Mouse (Mus musculus): Measurements from ENCODE around the gene Matn3. TPM values are rescaled to one million over a fixed set of nuclear protein-coding genes. Genes with fewer than 3 reads are reported as not detected.
"Not testable (repeated sequence)": the region's sequence is repeated elsewhere in the genome, so short reads cannot be mapped to it uniquely, and the experiment has no call there.

The Matn3 gene
- total RNA-seq, 2 experiments from 2014 or later = not detected

DNA sequence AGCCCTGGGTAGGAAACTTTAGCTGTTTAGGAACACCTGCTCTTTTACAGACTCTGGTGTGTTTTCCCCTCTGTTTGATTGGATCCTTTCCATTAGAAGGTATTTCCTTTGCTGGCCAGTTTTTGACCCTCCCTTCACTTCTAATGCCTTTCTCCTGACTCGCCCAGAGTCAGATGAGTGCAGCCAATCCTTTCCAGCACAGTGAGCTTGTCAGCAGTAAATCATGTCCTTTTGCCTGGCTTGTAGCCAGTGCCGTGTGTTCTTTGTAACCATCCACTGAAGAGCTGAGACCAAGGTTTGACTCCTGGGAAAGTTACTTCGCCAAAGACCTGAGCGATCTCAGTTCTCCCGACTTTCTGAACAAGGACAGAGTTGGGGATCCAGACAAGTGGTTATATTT is 12.4 kb upstream of the Matn3 start:
- no peak for ATAC-seq (replicated peaks; ENCODE audit: poor library complexity)

DNA sequence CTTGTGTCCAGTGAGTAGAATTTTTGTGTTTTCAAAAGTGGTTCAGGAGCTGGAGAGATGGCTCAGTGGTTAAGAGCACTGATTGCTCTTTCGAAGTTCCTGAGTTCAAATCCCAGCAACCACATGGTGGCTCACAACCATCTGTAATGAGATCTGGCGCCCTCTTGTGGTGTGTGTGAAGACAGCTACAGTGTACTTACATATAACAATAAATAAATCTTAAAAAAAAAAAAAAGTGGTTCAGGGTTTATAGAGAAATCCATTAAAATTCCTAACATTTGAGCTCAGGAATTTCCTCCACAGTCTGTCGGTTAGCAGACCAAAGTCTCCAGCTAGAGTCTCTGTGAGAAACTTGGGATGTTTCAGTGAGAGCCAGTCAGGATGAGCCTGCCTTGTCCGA is 11.5 kb upstream of the Matn3 start:
- not testable (repeated sequence) for ATAC-seq (replicated peaks; ENCODE audit: poor library complexity)

DNA sequence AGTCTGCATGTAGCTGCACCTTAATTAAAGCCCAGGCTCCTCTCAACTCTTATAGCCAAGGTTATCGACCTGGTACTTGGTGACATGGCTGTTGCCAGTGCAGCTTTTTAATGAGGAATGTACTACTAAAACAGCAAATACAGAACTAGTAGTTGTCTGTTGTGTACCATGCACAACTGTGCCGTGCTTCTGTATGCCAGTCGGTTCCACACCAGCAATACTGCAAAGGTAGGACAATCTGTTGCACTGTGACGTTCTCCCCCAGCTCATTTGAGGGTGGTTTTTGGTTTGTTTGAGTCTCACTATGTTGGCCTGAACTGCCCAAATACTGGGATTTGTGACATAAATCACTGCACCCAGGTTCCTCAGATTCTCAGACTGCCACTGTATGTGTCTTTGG is 8.2 kb upstream of the Matn3 start:
- ATAC-seq (replicated peaks; ENCODE audit: poor library complexity) = no peak

GRCm38 (mm10) chr12:8940011-8941005 is 7.4 kb upstream of the Matn3 start:
- ATAC-seq (replicated peaks; ENCODE audit: poor library complexity) = no peak

- no peak for ATAC-seq (replicated peaks; ENCODE audit: poor library complexity)
Measured at GRCm38 (mm10) chr12:8941131-8941615, 6.6 kb upstream of the Matn3 start.

- ATAC-seq (replicated peaks; ENCODE audit: poor library complexity) = peak; percentile 71
Measured at GRCm38 (mm10) chr12:8941699-8942392, 5.9 kb upstream of the Matn3 start.

DNA sequence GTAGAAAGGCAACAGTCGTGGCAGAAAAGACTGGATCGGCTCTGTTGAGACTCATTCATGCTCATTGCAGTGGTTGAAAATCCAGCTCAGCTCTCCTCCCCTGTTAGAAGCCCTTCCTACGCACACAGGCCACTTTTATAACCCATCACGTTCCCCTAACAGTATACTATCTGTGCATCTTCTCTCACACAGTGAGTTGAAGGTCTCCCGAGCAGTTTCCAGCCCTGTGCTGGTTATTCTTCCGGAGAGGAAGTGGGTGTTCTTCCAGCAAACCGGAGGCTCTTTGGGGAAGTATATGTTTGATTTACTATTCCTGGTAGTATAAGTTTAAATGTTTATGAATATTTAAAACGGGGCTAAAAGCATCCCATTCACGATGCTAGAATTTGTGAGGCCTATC is 566 bp upstream of the Matn3 start:
- 0 out of 2 replicates have a peak, but pooled peaks have one; percentile 23 for ATAC-seq (replicated peaks; ENCODE audit: poor library complexity)

- no peak for ATAC-seq (replicated peaks; ENCODE audit: poor library complexity)
Measured at GRCm38 (mm10) chr12:8953136-8953535, 5.4 kb downstream of the Matn3 start.

- ATAC-seq (replicated peaks; ENCODE audit: poor library complexity) = no peak
Measured at GRCm38 (mm10) chr12:8954161-8954561, 6.4 kb downstream of the Matn3 start.

DNA sequence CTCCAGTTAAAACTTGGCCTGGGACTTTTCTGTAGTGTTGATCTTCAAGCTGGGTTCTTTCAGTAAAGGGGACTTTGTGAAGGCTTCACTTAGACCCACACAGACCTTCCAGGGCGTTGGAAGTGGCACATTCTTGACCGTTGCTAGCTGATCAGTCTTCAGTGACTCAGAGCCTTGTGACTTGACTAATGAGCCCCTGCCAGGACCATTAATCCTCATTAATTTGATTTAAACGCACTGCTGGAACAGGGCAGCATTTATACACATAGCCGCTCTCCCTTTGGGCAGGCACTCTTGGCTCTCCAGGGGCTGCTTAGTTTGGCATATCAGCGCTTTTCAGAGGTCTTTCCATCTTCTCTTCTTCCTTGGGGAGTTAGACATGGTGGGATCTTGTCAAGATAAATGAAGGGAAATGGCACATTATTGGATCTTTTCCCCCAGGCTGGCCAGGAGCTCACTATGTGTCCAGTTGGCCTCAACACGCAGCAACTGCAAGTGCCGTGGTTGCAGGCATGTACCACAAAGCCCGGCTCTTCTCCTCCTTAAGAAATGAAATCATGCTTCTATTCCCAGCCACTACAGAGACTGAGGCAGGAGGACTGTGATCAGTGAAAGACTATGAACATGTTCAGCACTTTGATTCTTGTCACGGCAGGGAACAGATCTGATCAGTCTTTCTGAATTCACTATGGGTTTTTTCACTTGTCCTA is 14.0 kb downstream of the Matn3 start:
- no peak for ATAC-seq (replicated peaks; ENCODE audit: poor library complexity)

DNA sequence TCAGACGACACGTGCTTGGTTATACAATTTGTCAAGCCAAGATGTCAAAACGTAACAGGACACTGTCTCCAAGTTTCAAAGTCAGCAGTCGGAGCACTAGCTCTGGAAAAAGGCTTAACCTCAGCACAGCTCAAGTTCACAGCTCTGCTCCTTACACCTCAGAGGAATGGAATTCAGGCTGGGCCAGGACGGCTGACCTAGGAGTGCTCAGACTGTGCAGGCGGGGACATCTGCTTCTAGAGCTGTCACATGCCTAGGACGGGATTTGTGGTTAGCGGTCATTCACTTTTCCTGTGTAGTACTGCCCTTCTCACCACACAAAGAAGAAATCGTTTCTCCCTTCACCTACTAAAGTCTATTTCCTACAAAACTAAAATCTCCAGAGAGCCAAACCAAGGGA is 22.1 kb downstream of the Matn3 start:
- peak; percentile 73 for ATAC-seq (replicated peaks; ENCODE audit: poor library complexity)

DNA sequence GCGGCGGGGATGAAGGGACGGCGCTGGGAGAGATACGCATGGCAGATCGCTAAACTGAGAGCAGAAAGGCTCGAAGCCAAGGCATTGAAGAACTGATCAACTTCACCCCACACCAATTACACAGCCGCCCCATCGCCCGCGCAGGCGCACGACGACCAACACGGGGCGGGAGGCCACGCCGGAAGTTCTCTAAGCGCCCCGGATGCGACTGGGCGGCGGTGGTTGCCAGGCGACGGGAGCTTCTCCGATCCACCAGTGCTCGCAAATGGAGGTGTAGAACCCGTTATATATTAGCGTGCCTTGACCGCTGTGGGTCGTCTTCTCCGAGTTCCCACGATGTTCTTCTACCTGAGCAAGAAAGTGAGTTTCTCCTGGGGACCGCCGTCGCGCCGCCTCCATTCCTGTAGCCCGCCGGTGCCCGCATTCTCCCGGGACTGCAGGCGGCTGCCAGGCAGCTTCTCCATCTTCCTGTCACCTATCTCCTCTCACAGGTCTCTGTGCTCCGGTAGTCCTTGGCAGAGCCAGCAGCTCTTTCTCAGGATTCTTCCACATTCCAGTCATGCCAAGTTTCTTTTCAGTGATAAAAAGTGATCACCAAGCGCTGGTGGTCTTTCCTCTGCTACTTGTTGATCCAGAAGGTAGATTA is 26.2 kb downstream of the Matn3 start, which contains the start of gene Wdr35:
Gene Wdr35, plus strand, starts transcription at position 73 of the 646 bp plus-strand sequence.
- peak; percentile 92 for ATAC-seq (replicated peaks; ENCODE audit: poor library complexity)

- no peak for ATAC-seq (replicated peaks; ENCODE audit: poor library complexity)
Measured at GRCm38 (mm10) chr12:8975076-8975475, 27.3 kb downstream of the Matn3 start.

DNA sequence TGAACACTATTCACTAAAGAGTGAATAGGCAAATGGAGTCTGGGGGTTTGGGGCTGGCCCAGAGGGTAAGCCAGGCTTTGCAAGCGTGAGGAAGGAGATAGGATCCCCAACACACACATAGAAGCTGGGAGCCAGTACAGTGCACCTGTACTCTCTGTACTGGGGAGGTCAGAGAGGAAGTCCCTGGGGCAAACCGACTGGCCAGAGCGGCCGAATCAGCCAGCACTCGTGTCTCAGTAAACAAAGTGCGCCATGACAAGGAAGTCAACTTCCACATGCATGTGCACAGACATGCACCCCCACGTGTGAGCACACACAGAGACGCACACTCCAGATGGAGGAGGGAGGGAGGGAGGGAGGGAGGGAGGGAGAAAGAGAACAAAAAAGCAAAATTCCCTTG is 45.5 kb downstream of the Matn3 start:
- no peak for ATAC-seq (replicated peaks; ENCODE audit: poor library complexity)

GRCm38 (mm10) chr12:8998318-8998717 is 50.6 kb downstream of the Matn3 start:
- ATAC-seq (replicated peaks; ENCODE audit: poor library complexity) = peak; percentile 58

DNA sequence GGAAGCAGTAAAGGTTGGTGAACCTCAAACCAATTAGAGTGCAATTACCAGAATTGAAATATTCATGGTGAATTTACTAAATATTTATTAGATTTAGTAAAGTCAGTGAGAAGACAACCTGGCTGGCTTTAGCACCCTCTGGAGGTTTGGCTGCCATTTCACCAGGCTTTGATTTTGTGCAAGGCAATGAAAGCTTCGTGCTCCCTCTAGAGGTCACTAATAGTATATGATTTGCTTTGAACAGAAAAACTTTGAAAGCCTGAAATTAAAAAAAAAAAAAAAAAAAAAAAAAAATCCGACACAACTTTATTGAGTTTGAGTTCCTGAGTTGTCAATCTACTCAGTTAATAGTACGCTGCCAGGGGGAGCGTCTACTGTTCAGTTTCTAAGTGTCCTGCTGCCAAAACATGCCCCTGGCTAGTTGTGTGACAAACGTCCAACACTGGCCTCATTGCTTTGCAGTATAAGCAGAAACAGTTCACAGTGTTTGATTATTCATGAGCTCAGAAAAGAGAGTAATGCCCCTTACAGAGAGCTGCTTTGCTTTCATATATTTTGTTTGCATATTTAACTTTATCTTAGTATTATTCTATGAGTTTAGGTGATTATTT is 54.4 kb downstream of the Matn3 start:
- peak; percentile 95 for ATAC-seq (replicated peaks; ENCODE audit: poor library complexity)

GRCm38 (mm10) chr12:9007146-9007545 is 59.4 kb downstream of the Matn3 start:
- peak; percentile 74 for ATAC-seq (replicated peaks; ENCODE audit: poor library complexity)

GRCm38 (mm10) chr12:9007811-9008210 is 60.1 kb downstream of the Matn3 start:
- ATAC-seq (replicated peaks; ENCODE audit: poor library complexity) = no peak

DNA sequence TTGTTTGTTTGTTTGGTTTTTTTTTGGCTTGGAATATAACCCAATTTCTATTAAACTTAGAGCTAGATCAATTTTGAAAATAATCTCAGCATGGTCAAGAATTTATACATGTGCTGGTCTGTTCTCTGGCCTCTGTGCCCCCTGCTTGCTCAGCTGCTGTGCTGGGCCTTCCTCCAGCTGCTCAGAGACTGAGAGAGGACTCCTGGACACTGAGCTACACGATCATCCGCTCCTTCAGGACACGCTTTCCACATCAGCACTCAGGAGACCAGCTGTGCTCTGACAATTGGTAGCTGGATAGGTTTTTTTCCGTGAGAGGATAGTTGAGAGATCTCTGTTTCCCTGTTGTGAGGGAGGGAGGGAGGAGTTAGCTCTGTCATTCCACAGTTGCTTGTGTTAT is 62.6 kb downstream of the Matn3 start:
- ATAC-seq (replicated peaks; ENCODE audit: poor library complexity) = no peak

DNA sequence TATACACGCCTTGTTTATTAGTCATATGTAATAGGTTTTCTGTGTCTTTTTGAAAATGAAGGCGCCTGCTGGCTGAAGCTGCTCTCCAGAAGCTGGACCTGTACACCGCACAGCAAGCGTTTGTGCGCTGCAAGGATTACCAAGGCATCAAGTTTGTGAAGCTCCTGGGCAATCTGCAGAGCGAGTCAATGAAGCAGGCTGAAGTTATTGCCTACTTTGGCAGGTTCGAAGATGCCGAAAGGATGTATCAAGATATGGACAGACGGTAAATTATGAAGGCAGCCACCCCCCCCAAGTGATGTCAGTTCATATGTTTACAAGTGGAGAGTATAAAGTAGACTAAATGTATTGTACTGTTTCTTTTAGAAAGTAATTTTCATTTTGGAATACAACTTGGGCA is 68.6 kb downstream of the Matn3 start:
- ATAC-seq (replicated peaks; ENCODE audit: poor library complexity) = no peak
